Mouse (Mus musculus): ENCODE data around the gene Mettl17. TPM values are rescaled to one million over a fixed set of nuclear protein-coding genes. Genes with fewer than 3 reads are reported as not detected.
"Not testable (repeated sequence)": the region's sequence is repeated elsewhere in the genome, so short reads cannot be mapped to it uniquely, and the experiment has no call there.

The Mettl17 gene
- polyA plus RNA-seq, 1 experiment from 2014 or later = 41.9 TPM

DNA sequence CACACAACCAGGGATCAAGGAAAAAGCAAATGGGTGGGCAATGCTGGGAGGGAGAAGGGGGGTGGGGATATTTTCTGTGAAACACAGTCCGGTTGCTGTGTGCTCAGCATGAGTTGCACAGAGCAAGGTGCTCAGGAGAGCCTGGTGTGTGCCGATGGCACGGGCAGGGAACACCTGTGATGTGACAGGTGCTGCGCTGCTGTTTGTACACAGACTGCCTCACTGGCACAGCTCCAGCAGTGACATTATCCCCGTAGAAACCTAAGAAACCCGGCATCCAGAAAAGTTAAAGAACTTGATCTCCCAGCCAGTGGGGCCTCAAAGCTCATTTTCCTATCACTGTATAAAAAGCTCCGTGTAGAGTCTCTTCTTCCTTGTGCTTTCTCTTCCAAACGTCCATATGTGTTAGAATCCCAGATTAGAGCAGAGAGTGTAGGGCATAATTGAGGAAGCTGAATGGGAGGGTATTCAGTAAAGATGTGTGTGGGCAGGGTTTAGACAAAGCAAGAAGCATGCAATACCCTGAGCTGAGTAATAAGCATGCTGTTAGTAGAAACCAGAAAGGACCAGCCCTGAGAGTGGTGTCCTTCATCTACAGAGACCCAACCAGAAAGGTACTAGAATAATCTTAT is 12.0 kb downstream of the Mettl17 start:
- DNase-seq (ENCODE audit: low spot score) = no peak

DNA sequence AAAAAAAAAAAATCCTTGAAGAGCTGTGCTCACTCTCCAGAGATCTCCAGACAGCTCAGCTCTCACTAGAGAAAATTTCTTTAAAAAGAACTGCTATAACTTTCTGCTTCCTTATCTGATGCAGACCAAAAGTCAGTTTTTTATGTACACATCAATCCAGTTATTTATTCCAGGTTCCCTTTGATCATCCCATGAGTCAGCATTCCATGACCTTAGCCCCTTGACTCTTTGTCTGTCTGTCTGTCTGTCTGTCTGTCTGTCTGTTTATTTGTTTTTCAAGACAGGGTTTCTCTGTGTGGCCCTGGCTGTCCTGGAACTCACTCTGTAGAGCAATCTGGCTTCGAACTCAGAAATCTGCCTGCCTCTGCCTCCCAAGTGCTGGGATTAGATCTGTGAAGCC is 14.7 kb downstream of the Mettl17 start:
- no peak for DNase-seq (ENCODE audit: low spot score)

DNA sequence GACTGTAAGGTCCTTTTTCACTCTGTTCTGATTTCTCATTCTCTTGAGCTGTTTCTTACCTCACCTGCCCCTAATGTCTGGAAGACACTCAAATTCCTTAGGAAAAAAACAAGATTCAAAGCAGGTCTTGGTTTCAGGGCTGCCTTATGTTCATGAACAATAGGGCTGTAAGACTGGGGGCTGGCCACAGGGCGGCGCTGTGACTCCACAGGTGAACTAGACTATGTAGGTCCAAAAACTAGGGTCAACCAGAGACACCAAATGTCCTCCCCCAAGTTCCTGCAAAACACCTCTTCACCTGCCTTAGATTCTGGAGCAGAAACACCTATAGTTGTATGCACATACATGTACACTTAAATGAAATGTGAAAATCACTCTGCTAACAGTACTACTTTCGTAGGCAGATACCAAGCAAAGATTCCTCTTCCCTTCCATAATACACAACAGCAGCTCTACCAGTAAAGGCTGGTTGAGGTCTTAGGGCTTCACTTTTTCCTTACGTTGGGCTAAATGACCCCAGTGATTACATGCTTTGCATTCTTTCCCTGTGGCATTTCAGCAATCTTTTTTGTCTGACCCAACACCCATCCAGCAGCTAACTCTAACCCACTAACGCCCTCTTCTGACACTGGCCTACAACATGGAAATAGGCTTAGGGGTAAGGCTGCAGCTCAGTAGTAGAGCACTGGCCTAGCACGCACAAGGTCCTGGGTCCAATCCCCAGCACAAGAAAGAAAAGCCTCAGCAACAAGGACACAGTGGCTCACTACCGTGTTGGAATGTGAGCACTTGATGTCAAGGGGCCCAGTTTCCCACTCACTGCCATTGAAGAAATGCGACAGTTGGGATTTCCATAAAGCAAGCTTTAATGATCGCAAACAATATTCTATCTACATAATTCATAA is 18.4 kb downstream of the Mettl17 start:
- peak; percentile 81 for DNase-seq (ENCODE audit: low spot score)

DNA sequence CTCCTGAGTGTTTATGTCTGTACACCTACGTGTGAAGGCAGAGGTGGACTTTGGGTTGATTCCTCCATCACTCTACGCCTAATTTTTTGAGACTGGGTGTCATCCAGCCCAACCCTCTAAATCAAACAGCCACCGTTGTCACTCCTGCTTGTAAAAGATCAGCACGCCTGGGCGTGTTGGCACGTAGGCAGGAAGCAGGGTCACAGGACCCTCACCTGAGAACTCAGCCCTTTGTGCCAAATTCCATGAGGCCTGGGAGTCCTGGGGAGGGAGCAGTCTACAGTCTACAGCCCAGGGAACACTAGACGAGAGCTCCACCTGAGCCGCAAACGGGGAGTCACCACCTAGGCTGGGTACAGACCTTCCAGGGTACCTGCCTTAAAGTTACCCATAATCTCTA is 19.1 kb downstream of the Mettl17 start:
- DNase-seq (ENCODE audit: low spot score) = no peak

DNA sequence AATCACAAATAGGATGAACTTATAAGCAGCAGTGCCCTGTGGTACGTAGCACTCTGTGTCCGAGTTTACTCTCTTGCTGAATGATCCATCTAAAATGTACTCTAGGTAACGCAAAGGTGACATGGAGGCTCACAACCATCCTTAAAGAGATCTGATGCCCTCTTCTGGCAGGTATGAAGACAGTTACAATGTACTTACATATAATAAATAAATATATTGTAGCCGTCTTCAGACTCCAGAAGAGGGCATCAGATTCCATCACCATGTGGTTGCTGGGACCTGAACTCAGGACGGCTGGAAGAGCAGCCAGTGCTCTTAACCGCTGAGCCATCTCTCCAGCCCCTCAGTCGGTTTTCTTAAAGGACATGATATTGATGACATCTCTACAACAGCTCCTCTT is 20.1 kb downstream of the Mettl17 start:
- DNase-seq (ENCODE audit: low spot score) = peak; percentile 50

DNA sequence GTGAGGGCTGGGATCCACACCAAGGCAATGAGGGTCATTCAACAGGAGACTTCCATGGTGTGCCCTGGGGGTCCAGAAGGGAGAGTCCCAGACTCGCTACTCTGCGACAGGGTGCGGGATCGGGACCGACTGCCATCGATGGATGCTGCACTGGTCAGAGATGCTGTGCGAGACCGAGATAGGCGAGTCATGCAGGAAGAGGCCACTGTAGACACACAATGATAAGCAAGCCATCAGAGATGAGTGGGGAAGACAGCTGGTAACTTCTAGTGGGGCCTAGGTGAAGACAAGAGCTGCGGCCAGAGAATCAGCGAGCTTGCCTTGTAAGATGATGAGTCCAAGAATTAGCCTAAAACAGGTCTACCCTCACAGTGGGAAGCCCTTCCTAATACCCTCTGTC is 21.5 kb downstream of the Mettl17 start:
- DNase-seq (ENCODE audit: low spot score) = no peak

DNA sequence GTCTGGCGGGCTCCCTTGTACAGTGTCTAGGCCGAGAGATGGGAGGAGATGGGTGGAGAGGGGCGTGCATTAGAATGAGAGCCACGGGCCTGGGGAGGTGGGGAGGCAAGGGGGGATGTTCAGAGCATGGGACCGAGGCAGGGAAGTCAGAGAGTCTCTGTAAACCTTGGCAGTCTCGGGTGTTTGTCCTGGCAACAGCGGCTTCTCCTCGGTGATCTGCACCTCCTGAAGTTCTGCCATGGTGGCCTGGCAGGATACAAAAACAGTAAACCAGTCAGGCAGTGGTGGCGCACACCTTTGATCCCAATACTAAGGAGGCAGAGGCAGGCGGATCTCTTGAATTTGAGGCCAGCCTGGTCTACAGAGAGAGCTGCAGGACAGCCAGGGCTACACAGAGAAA is 26.7 kb downstream of the Mettl17 start:
- no peak for DNase-seq (ENCODE audit: low spot score)

DNA sequence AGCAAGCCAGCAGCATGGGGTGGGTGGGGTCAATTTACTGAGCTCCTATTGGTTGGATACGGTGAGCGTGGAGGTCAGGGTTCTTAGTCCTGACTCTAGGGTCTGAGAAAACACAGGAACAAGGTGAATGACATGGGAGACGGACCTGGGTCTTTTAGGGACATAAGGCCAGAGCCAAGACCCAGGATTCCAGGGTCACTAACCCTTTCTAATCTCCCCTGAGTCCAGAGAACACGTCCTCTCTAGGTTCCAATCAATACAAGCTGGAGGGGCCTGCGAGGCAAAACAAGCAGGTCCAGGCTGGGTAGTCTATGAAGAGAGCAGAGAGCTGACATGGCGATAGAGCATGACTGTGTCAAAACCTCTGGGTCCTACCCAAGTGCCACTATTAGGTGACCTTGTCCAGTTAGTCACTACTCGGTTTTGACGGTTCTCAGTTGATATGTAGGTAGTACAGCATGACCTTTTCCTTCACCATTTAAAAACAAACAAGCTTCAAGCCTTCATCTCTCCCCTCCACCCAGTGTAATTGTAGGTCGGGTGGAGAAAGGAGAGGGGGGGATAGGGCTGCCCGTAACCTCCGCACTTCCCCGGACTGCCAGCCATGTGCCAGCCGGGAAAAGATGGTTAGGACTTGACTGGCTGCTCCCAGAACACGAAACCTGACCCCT is 27.9 kb downstream of the Mettl17 start:
- DNase-seq (ENCODE audit: low spot score) = no peak

DNA sequence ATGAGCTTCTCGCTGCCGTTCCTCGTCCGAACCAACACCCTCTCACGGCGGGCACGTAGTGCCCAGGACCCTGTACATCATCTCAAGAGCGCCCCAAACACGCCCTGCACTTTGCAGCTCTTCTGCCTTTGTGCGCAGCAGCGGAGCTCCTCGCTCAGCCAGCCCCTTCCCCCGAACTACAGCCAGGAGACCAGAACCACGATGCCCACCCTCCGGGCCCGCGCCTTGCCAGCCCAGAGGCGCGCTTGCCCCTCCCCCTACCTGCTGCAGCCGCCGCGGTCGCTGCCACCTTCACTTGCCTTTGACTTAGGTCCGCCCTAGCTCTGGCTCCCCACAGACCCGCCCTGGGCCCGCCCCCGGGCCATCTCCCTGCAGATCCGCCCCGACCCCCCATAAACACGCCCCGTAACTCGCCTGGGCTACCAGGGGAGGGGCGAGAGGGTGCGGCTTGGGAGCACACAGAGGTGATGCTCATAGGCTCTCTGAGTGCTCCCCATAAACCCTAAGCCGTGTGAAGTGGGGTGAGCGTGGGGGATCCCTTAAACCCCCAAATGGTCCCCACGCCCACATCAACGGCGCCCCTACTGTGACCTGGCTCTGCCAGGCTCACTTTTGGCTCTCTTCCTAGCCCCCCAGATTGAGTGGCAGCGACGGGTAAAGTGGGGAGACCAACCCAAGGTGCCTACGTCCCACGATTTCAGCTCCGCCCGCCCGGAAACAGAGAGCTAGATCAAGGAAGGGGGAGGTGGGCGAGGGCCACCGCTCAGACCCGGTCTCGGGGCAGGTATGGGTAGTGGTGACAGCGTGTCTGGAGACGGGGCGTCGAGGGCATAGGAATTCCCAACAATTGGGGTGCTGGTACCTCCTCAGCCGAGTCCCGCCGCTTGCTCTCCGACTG is 28.7 kb downstream of the Mettl17 start:
- peak; percentile 97 for DNase-seq (ENCODE audit: low spot score)

DNA sequence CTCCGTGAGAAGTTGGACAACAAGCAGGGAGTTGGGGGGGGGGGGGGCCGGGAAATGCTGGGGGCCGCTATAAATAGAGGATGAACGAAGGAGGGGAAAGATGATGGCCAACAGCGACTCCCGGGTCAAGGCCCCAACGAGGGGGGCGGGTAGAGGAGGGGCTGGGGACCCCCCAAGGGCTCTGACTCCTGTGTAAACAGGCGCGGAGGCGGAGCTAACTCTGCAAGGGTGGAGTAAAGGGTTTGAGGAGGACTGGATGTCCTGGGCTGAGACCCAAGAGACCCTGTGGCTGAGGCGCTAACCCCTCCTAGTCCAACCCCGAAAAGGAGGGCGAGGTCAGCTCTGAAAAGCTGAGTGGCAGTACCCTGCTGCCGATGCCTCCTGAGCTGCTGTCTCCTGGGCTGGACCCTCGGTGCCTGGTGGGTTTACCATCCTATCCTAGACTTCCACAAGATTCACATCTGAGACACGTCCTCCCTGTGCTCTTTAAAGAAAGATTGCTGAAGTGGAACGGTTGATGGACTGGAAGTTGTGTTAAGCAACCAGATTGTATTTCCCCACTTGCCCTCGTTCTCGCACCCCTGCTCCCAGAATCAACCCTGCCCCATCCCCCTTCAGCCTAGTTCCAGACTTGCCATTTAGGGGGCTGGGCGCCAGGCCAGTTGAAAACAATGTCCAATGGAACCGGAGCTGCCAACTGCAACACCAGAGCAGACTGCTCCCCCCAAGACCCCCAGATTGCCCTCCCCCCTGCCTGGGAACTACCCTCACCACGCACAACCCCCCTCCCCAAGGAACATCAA is 29.5 kb downstream of the Mettl17 start, which contains the start of gene Ndrg2:
Gene Ndrg2, minus strand, starts transcription at position 199 of the 803 bp plus-strand sequence.
- peak; percentile 61 for DNase-seq (ENCODE audit: low spot score)

DNA sequence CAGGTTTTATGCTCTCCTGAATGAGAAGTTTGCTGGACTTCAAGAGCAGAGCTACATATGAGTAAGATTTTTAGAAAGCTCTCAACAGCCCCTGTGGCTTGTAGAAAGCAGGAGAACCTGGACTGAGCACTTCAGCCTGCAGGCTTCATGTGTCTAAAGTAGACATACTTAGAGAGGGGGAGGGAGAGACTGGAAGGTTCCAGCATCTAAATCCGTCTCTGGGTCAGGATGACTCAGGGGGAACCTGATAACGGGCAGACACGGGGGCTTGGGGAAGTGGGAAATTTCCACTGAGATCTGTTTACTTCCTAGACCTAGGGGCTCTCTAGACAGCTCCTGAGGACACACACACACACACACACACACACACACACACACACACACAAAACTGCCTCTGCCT is 30.4 kb downstream of the Mettl17 start:
- DNase-seq (ENCODE audit: low spot score) = no peak

DNA sequence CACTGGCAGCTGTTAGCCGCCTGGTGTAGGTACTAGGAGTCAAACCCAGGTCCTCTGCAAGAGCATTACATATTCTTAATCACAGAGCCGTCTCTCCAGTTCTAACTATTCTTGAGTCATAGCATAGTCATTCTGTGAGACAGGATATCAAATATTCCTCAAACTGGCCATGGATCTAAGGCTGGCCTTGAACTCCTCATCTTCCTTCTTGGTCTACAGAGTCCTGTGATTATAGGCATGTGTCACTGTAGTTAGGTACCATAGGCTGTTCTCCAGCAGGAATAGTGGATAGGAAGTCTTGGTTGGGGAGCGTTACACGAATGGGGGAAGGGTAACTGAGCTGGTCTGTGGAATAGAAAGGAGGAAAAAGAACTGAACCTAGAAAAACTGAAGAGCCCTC is 31.9 kb downstream of the Mettl17 start:
- DNase-seq (ENCODE audit: low spot score) = no peak

DNA sequence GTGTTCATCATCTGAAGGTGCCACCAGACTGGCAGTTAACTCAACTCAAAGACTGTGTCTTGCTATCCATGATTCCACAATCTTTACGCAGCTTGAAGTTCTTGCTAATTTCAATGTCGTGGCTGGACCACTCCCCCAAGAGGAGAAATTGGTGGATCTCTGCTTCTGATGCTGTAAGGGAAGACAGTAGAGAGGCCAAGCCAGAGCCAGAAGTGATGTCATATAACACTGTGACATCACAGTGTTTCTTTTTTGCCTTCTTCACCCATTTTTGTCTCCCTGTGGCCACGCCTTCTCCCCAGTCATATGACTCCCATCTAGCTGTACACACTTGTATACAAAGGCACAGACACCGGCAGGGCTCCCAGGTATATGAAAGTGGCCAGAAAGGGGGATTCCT is 33.5 kb downstream of the Mettl17 start, which contains the start of gene Tppp2:
Gene Tppp2, plus strand, starts transcription at position 301 of the 400 bp plus-strand sequence.
- DNase-seq (ENCODE audit: low spot score) = no peak

DNA sequence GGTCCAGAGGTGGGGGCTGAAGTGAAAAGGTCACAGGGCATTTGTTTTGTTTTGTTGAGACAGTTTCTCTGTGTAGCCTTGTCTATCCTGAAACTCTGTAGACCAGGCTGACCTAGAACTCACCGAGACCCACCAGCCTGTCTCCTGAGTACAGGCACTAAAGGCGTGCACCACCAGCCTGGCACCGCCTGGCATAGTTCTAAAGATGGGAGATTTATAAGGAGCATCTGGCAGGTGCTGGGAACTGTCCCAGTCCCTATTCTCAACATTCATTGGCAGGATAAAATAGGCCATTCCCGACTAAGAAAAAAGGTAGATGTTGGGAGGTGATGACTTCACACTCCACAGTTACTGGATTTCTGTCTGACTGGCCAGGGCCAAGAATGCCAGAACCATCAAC is 34.3 kb downstream of the Mettl17 start:
- no peak for DNase-seq (ENCODE audit: low spot score)

DNA sequence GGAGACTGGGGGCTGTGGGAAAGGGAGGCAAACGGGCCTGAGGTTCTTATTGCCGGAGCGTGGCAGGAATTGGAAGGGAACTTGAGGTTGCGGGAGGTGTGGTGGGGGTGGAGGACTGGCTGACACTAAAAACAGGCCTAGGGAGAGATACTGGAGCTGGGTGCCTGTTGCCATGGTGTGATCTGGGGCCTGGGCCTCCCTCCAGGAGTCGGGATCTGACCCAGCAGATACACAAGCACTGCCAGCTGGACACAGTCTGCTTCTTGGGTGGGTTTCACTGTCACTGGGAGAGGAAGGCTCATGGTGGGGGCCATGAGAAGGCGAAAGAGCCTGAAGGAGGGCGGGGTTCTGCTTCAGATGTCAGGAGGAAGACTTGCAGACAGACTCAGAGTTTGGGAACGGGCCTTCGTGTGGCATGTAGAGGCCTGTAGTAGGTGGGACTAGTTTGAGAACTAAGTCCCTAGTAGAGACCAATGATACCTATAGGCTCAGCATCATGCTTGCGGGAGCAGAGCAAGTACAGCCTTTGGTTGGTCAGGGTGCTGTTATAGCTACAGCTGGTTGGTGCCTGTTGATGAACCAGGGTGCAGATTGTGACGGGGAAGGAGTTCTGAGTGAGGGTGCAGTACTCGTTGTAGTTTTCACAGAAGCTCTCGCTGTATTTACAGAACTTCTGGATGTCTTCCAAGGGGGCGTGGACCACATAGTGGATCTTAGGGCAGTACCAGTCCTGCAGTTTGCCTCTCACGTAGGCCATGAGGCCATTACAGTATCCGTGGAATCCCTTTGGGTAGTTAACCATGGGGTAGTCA is 37.3 kb downstream of the Mettl17 start:
- DNase-seq (ENCODE audit: low spot score) = no peak

DNA sequence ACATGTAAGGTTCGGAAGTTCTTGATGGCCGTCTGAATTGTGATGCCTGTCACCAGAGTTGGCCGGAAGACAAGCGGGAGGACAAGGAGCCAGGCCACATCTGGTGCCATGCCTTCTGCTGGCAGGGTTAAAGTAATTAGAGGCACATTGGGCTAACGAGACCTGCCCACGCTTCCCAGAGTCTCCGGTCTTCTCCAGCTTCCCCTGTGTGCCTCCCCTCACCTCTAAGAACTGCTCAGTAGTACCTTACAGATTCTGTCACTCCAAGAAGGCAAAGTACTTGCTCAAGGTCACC is 37.9 kb downstream of the Mettl17 start, which contains the start of gene Rnase13:
Gene Rnase13, minus strand, starts transcription at position 203 of the 295 bp plus-strand sequence.
- no peak for DNase-seq (ENCODE audit: low spot score)

DNA sequence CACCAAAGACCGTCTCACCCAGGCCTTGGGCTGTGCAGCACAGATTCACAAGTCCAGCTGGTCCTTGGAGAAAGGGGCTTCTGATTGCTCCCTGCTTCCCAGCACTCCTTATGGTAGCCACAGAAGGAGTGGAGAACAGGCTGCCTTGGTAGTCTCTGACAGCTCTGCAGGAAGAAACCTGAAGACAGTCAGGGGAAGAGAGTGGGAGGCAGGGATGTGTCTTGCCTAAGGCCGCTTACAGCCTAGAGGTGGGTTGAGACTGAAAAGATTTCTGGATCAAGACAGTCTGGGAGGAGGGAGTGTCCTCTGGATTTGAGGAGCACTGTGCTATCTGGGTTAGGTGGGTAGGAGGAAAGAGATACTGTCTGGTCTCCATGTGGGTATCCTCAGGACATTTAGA is 38.3 kb downstream of the Mettl17 start:
- DNase-seq (ENCODE audit: low spot score) = no peak

DNA sequence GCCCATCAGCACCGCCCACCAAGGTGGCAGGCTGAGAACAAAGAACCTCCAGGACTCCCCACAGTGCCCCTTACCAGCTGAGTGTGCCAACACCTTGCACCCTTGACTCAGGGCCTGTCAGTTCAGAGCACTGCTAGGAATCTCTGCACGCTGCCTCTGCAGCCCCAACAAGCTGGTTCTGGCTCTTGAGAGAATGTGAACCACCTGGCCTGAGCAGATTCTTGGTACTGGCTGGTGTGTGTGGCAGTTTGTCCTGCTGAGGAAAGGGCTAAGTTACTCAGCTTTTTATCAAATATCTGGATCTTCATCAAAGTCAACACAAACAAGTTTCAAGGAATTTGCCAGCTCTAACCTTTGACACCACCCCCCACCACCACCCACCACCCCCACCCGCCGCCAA is 38.9 kb downstream of the Mettl17 start:
- DNase-seq (ENCODE audit: low spot score) = no peak

DNA sequence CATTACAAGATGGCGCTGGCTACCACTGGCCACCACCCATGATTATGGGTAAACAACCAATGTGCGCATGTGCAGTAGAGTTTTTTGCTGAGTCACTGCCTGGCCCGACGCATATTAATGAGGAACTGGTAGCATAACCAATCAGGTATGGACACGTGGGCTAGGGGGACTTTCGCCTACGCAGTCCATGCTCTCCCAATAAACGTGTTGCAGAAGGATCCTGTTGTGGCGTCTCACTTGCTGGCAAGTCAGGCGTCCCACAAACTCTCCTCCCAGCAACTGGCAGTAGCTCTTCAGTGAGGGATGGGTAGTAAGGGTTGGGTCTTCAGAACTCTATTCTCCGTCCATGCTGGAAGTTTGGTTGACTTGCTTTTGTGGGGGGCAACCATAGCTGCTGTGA is 42.3 kb downstream of the Mettl17 start:
- not testable (repeated sequence) for DNase-seq (ENCODE audit: low spot score)
